Mouse (Mus musculus) adrenal gland, postnatal 25 days (tissue): ENCODE measurements around the gene Bcl11b. TPM values are rescaled to one million over a fixed set of nuclear protein-coding genes. Genes with fewer than 3 reads are reported as not detected.

Source experiments
- DNase-seq: peaks from one replicate; pipeline ENCODE4 v3.0.0; 2021; ENCODE audit warnings: mixed read lengths
- long read RNA-seq: library from polyadenylated mRNA; stranded (forward); transcript quantifications from one replicate; pipeline ENCODE4 v2.0.0, GENCODE M21; 2021
- total RNA-seq: library from RNA; stranded (reverse); gene quantifications from 2 replicates; pipeline ENCODE4 v1.2.3, GENCODE M21; 2021

Bcl11b gene
- 0.18 and 0.38 TPM in 2 replicates for total RNA-seq
- long read RNA-seq, partial matches to known transcripts: 0 of 1 reads
- long read RNA-seq, other reads (novel, unspliced or antisense): 1 of 1 reads

- no peak for DNase-seq
Measured at GRCm38 (mm10) chr12:108003483-108003882, at the start of gene Bcl11b. Gene Bcl11b, minus strand, starts transcription at chr12:108003602.

DNA sequence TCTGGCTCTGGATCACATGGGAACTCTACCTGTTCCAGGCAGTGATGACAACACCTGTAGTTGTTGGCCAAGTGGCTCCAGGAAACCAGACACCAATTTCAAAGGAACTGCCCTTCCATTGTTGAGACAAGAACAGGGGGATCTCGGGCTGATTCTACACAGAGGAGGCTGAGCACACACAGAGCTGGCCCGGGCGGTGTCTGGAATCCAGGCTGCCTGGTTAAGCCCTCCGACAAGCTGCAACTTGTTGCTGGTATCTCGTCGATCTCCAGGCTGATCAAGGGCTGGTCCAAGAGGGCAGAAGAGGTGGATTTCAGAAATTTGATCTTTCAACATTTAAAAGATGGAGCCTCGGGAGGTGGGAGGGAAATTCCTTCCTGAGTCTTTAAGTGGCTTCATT, 47.6 kb upstream of the Bcl11b start:
- DNase-seq: no peak

- no peak for DNase-seq
Measured at GRCm38 (mm10) chr12:108049625-108050024, 46.2 kb upstream of the Bcl11b start.

DNA sequence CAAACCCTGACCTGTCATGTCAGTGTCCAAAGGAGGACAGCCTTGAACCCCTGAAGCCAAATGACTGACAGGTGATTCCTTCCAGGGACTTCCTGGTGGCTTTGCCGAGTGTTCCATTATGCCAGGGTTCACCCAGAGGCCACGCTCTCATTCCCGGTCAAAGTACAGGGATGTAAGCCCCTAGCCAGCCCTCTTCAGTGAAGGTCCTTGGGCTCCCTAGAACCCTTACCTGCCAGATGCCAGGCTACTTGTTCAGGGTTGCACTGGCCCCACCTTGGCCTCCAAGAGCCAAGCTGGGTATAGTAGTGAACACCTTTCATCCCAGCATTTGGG, 38.8 kb upstream of the Bcl11b start:
- no peak for DNase-seq

DNA sequence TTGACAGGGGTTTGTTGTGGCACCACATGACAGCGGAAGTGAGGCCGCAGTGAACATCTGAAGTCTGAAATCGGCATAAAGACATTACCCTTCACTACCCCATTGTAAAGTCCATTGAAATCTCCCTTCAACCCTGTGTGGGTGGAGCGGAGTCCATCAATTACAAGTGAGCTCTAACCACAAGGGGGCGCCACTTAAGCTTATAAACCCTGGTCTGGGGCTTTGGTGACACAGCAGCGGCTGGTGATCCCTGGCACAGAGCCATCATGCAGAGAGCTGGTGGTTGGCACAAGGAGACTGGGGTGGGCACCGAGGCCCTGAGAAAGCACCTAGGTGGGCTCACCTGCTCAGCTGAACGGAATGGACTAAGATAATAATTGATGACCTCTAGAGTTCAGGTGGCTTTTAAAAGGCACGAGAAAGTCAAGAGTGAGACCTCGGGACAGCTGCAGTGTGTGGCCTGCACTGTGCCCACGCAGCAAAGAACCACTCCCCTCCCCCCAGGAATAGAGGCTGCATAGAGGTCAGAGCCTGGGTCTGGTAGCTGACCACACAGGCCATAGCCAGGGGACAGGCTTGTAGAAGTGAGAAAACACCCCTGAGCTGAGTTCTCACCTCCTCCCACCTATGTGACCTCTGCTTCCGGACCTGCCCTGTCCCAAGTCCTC, 38.3 kb upstream of the Bcl11b start:
- peak; percentile 84 for DNase-seq

GRCm38 (mm10) chr12:108037446-108037845, 34.0 kb upstream of the Bcl11b start:
- DNase-seq: no peak

GRCm38 (mm10) chr12:108035412-108036078, 32.1 kb upstream of the Bcl11b start:
- no peak for DNase-seq

GRCm38 (mm10) chr12:108022835-108023615, 19.6 kb upstream of the Bcl11b start:
- no peak for DNase-seq

DNA sequence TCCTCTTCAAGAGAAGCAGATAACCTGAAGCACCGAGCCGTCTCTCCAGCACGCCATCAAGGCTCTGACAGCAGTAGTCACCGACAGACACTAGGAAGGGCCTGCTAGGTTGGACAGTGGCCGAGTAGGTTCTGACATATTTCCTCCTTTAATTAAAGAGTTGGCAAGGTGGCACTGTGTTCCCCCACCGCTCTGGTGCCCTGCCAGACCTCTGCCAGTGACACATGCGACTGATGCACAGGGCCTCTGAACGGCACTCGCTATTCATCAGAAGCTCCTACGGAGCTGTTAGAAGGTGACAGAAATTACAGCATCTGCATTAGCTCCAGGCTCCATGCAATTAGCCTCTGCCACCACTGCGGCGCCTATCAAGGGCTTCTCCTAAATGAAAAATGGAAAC, 8.6 kb upstream of the Bcl11b start:
- peak; percentile 15 for DNase-seq

DNA sequence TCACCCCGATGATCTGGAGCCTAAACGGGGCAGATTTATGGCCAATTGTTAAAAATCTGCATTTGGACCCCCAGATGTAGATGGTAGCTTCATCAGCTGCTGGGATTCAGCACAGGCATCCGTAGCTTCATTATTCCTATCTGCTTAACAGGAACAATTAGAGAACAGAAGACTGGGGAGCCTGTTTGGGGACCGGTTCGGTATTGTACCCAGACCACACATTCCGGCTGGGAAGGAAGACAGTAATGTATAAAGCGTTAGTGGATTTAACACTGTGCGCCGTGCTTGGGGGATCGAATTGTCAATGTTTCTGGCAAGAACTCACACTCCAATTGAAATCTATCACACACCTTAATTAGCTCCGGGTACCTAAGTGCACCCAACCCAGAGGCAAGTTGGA, 6.9 kb upstream of the Bcl11b start:
- DNase-seq: no peak

GRCm38 (mm10) chr12:108009156-108009555, 5.8 kb upstream of the Bcl11b start:
- DNase-seq: no peak

DNA sequence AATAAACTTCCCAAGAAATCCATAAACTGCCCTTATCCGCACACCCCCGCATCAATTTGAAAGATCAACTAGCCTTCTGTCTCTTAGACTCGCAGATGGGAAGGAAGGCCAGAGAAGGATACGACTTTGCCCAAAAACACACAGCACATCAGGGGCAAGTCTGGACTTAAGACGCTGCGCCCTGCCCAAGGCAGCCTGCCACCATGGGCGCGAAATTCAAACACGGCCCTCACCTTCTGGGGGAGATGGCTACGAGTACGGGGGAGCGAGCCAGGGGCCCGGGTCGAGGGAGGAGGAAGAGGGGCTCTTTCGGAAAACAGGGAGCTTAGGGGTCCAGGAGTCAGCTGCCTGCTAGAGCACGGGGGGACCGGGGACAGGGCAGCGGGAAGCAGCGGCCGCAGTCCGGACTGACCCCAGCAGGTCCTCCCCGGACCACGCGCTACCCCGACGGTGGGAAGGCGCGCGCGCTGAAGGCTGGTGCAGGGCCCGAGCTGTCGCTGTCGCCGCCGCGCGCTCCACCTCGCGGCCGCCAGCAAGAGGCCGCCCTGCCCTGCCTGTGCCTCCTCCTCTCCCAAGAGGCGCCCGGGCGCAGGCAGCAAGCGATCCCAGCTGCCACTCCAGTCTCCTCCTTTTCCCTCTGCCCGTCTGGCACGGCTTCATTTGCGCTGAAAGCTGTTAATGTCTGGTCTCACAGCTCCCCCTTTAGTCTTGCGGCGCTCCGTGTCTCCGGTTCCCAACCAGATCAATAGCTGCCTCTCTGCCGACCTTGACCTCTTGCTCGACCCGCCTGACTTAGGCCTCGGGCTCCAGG, 2.6 kb upstream of the Bcl11b start:
- peak; percentile 69 for DNase-seq

GRCm38 (mm10) chr12:108005488-108005800, 2.0 kb upstream of the Bcl11b start:
- no peak for DNase-seq

GRCm38 (mm10) chr12:108004701-108005487, 1.5 kb upstream of the Bcl11b start:
- DNase-seq: no peak

DNA sequence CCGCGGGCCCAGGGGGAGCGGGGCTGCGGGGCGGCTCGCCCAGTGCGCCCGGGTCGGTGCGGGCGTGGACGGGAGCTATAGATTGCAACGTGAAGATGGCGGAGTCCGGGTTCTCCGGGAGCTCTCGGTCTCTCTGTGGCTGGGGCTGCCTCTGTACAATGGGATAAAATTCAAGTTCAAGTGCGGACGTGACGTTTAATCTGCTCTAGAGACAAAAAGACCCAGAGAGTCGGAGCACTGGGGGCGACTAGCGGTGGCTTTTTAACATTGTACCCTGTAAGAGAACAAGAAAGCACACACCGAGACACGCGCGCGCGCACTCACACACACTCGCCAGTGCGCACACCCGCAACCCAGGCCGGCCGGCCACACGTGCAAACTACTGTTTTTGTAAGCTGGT, 526 bp upstream of the Bcl11b start:
- DNase-seq: peak; percentile 61

GRCm38 (mm10) chr12:108002436-108003189, 789 bp downstream of the Bcl11b start:
- peak; percentile 8 for DNase-seq

GRCm38 (mm10) chr12:108001652-108002340, 1.6 kb downstream of the Bcl11b start:
- no peak for DNase-seq

DNA sequence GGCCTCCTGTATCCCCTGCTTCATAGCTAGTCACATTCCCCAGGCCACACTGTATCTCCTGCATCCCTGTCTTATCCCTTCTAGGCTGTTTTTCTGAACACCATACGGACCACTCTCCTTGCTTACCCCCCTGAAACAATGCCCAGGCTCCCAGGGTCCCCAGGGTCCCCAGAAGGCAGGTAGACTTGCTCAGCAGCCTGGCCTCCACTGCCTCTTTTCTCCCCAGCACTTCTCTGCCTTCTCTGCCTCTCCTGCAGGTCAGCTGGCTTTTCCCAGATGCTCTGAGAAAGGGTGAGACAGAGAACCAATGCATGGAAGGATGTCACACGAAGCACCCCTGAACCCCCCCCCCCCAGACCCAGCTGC, 2.7 kb downstream of the Bcl11b start:
- DNase-seq: no peak

- DNase-seq: no peak
Measured at GRCm38 (mm10) chr12:107999751-108000714, 3.4 kb downstream of the Bcl11b start.
